Mouse (Mus musculus) midbrain, embryonic 11.5 days (tissue): ENCODE measurements around the gene Plekhg2. TPM values are rescaled to one million over a fixed set of nuclear protein-coding genes. Genes with fewer than 3 reads are reported as not detected.

ENCODE experiments used
- ATAC-seq: fragments of 200-750 bp; cut with Nextera tagmentation; 2 replicates; pipeline ENCODE4 v1.8.0; 2017; ENCODE audit warnings: moderate TSS enrichment, moderate library complexity; ENCODE audit not compliant: low FRiP score
- DNase-seq: peaks from one replicate; pipeline ENCODE4 v3.0.0; 2015; ENCODE audit warnings: low spot score; ENCODE audit errors: missing footprints
- H3K27ac ChIP-seq: fragments of 300-500 bp; sonication (generic); 2 replicates; pipeline ENCODE4 v1.5.1; 2014; ENCODE audit warnings: low read depth, low read length
- H3K27me3 ChIP-seq: fragments of 300-500 bp; sonication (generic); 2 replicates; pipeline ENCODE4 v1.6.1; 2014; ENCODE audit warnings: mild to moderate bottlenecking, low read length, moderate library complexity, mixed read lengths; ENCODE audit not compliant: control insufficient read depth, insufficient read depth
- H3K36me3 ChIP-seq: fragments of 300-500 bp; sonication (generic); 2 replicates; pipeline ENCODE4 v1.6.1; 2014; ENCODE audit warnings: mild to moderate bottlenecking, low read length, moderate library complexity, mixed read lengths; ENCODE audit not compliant: control insufficient read depth, insufficient read depth
- H3K4me1 ChIP-seq: fragments of 300-500 bp; sonication (generic); 2 replicates; pipeline ENCODE4 v1.6.1; 2014; ENCODE audit warnings: low read length; ENCODE audit not compliant: control insufficient read depth, insufficient read depth
- H3K4me2 ChIP-seq: fragments of 300-500 bp; sonication (generic); 2 replicates; pipeline ENCODE4 v1.6.1; 2014; ENCODE audit warnings: mild to moderate bottlenecking, moderate library complexity
- H3K4me3 ChIP-seq: fragments of 300-500 bp; sonication (generic); 2 replicates; pipeline ENCODE4 v1.5.1; 2014; ENCODE audit warnings: low read depth, low read length
- H3K9ac ChIP-seq: fragments of 300-500 bp; sonication (generic); 2 replicates; pipeline ENCODE4 v1.6.1; 2014; ENCODE audit warnings: low read length
- H3K9me3 ChIP-seq: fragments of 300-500 bp; sonication (generic); 2 replicates; pipeline ENCODE4 v1.6.1; 2016; ENCODE audit warnings: low read length; ENCODE audit not compliant: control insufficient read depth
- WGBS: fragments of 180-500 bp; shearing (Covaris S2); extraction: QIAGEN DNeasy Blood & Tissue Kit; methylation state at CpG from one replicate; pipeline ENCODE4 v1.1.7; 2014; 5-methylcytosine and 5-hydroxymethylcytosine counted together
- polyA plus RNA-seq: library from polyadenylated mRNA; unstranded; fragments of >200 nt; fragmentation: Nextera tagmentation; extraction: Ambion mirVana; gene quantifications from 2 replicates; pipeline ENCODE4 v1.2.1, GENCODE M21; 2014

Gene Plekhg2
- polyA plus RNA-seq, 1 experiment from 2014 or later, result 39.4 TPM

DNA sequence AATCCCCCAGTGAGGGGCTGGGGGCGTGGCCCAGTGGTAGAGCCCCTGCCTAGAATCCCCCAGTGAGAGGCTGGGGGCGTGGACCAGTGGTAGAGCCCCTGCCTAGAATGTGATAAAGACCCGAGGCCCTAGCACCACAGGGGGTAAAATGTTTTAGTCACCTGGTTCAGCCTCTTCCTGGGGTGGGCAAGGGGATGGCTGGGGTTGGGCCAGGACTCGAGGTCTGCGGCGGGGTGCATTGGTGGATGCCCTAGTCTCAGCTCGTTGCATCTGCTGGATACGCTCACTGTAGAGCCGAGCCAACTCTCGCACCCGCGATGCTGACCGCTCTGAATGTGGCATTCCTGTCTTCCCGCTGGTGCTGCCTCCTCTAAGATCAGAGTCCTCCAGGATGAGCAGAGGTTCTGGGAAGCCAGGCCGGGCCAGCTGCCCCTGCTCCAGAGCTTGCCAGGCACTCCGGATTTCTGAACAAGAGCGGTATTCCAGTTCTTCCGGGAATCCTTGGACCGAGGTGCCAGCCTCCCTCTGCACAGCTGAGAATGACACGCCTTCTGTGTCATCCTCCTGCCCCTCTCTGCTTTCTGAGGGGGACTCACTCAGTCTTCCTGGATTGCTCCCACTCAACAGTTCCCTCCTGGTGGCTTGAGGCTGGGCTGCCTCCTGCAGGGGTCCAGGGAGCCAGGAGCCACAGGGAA, 10.6 kb downstream of the Plekhg2 start:
- Histone ChIP-seq H3K27me3 (no peaks in the 10 kb centered on the region), H3K36me3 (peaks cover 38% of the 10 kb centered on the region), H3K4me3 (no peak overlapping the region), H3K4me1 (peaks cover 16% of the 10 kb centered on the region), H3K27ac (no peak overlapping the region), H3K9me3 (no peaks in the 10 kb centered on the region; the same call in 1 of the 2 replicates), H3K4me2 (no peak overlapping the region), H3K9ac (no peak overlapping the region)
- 95% methylated on average over 20 of the region's 20 CpGs for WGBS
- DNase-seq, result no peak
- ATAC-seq, result no peak

DNA sequence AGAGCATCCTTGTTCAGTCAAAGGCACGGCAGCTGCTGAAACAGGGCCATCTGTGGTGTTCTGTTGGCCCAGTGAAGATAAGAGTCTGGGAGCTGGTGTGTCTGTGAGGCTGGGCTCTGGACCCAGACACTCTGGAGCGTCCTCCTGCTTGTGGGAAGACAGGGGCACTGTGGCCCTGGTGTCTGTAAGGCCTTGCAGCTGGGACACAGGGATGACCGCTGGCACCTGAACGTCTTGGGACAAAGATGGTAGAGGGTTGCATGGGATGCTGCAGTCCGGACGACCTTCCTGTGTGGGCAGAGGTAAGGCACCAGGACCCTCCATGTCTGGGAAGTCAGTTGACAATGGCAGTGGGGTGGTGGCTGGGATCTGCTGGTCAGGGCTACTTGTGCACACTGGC, 12.1 kb downstream of the Plekhg2 start:
- H3K4me1 ChIP-seq, result peaks cover 18% of the 10 kb centered on the region
- no peak overlapping the region for H3K27ac ChIP-seq
- H3K4me2 ChIP-seq, result no peak overlapping the region
- DNase-seq (no peak), ATAC-seq (no peak)
- no peaks in the 10 kb centered on the region for H3K27me3 ChIP-seq
- H3K9me3 ChIP-seq, result no peaks in the 10 kb centered on the region; the same call in 1 of the 2 replicates
- 96% methylated on average over 6 of the region's 6 CpGs for WGBS
- peaks cover 36% of the 10 kb centered on the region for H3K36me3 ChIP-seq
- H3K4me3 ChIP-seq, result no peak overlapping the region
- no peak overlapping the region for H3K9ac ChIP-seq

- Histone ChIP-seq H3K9me3 (no peaks in the 10 kb centered on the region; the same call in 1 of the 2 replicates), H3K36me3 (peaks cover 32% of the 10 kb centered on the region), H3K4me3 (no peak overlapping the region), H3K27me3 (no peaks in the 10 kb centered on the region), H3K9ac (no peak overlapping the region), H3K4me1 (peaks cover 18% of the 10 kb centered on the region), H3K27ac (no peak overlapping the region), H3K4me2 (no peak overlapping the region)
- WGBS, result 92% methylated on average over 10 of the region's 10 CpGs
- DNase-seq (no peak), ATAC-seq (no peak)
Observed at GRCm38 (mm10) chr7:28359854-28360253, 12.5 kb downstream of the Plekhg2 start.

DNA sequence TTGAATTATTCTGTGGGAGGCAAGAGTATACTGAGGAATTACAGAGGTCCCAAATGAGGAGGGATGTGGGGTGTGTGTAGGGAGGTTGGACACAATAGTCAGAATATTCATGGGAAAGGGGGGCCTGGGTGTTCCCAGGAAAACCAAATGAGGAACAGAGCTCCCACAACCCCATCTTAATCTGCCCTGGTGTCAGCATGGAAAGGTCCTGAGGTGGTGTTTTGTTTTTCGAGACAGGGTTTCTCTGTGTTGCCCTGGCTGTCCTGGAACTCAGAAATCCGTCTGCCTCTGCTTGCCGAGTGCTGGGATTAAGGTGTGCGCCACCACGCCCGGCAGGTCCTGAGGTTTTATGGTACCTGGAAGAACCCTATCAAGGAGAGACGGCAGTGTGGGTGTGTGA, 14.0 kb downstream of the Plekhg2 start:
- Histone ChIP-seq H3K9me3 (no peaks in the 10 kb centered on the region; the same call in 1 of the 2 replicates), H3K4me1 (peaks cover 18% of the 10 kb centered on the region), H3K9ac (peak overlapping the region; percentile 37; the same call in 1 of the 2 replicates), H3K4me2 (no peak overlapping the region), H3K36me3 (peaks cover 30% of the 10 kb centered on the region), H3K27ac (peak overlapping the region; percentile 58), H3K27me3 (no peaks in the 10 kb centered on the region), H3K4me3 (no peak overlapping the region)
- WGBS, result 51% methylated on average over 7 of the region's 7 CpGs
- DNase-seq (no peak), ATAC-seq (peak; percentile 50)

GRCm38 (mm10) chr7:28357984-28358383, 14.4 kb downstream of the Plekhg2 start:
- ATAC-seq (peak; percentile 64), DNase-seq (peak; percentile 91)
- Histone ChIP-seq H3K27me3 (no peaks in the 10 kb centered on the region), H3K4me3 (no peak overlapping the region), H3K36me3 (peaks cover 35% of the 10 kb centered on the region), H3K9ac (peak overlapping the region; percentile 37; the same call in 1 of the 2 replicates), H3K4me2 (0 out of 2 replicates have a peak overlapping the region, but pooled peaks have one; percentile 8), H3K4me1 (peaks cover 18% of the 10 kb centered on the region), H3K27ac (peak overlapping the region; percentile 58), H3K9me3 (no peaks in the 10 kb centered on the region; the same call in 1 of the 2 replicates)
- WGBS, result 2% methylated on average over 5 of the region's 5 CpGs

DNA sequence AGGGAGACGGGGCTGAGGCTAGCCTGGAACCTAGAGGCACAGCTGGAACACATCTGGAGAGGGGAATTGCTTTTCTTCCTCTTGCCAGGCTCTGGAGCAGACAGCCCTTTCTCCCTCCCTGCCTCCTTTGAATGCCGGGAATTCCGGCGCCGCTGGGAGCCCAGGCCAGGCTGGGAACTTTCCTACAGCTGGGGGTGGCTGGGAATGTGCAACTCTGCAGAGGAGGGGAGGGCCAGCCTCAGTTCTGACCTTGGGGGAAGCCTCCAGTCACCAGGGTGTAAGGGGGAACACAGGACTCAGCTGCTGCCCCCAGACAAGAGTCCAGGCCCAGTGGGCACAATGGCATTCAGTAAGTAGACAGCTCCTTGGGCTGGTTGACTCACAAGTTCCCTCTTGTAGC, 15.4 kb downstream of the Plekhg2 start:
- WGBS, result 2% methylated on average over 5 of the region's 5 CpGs
- Histone ChIP-seq H3K4me3 (no peak overlapping the region), H3K9ac (peak overlapping the region; percentile 37; the same call in 1 of the 2 replicates), H3K27me3 (no peaks in the 10 kb centered on the region), H3K36me3 (peaks cover 30% of the 10 kb centered on the region), H3K4me2 (no peak overlapping the region), H3K27ac (peak overlapping the region; percentile 58; the same call in 1 of the 2 replicates), H3K4me1 (peaks cover 18% of the 10 kb centered on the region), H3K9me3 (no peaks in the 10 kb centered on the region; the same call in 1 of the 2 replicates)
- DNase-seq (no peak), ATAC-seq (peak; percentile 22; the same call in 1 of the 2 replicates)

DNA sequence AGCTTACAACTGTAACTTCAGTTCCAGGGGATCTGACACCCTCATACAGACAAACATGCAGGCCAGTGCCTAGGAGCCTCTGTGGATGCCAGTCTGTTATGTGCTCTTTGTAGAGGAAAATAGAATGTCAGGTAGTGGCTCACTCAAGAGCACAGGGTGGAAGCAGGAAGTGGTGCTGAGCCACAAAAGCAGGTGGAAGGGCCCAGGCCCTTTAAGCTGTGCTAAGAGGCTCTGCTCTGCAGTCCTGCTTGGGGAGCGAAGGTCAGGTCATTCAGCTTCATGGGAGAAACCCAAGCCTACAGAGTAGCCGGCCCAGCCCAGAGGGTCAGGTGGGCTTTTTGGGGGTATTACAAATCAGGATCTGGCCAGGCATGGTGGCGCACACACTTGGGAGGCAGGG, 17.2 kb downstream of the Plekhg2 start:
- DNase-seq, result no peak
- ATAC-seq, result no peak
- Histone ChIP-seq H3K9ac (no peak overlapping the region), H3K9me3 (no peaks in the 10 kb centered on the region), H3K36me3 (peaks cover 14% of the 10 kb centered on the region), H3K27ac (no peak overlapping the region), H3K27me3 (no peaks in the 10 kb centered on the region), H3K4me2 (no peak overlapping the region), H3K4me3 (no peak overlapping the region), H3K4me1 (peaks cover 26% of the 10 kb centered on the region)
- 93% methylated on average over 3 of the region's 3 CpGs for WGBS

- H3K4me1 ChIP-seq, result peaks cover 32% of the 10 kb centered on the region
- H3K9me3 ChIP-seq, result no peaks in the 10 kb centered on the region
- H3K36me3 ChIP-seq, result peaks cover 11% of the 10 kb centered on the region
- DNase-seq, result no peak
- no peaks in the 10 kb centered on the region for H3K27me3 ChIP-seq
- WGBS, result 95% methylated on average over 3 of the region's 3 CpGs
- no peak overlapping the region for H3K9ac ChIP-seq
- H3K4me2 ChIP-seq, result no peak overlapping the region
- ATAC-seq, result no peak
- H3K27ac ChIP-seq, result no peak overlapping the region
- H3K4me3 ChIP-seq, result no peak overlapping the region
Observed at GRCm38 (mm10) chr7:28354596-28354995, 17.8 kb downstream of the Plekhg2 start.

DNA sequence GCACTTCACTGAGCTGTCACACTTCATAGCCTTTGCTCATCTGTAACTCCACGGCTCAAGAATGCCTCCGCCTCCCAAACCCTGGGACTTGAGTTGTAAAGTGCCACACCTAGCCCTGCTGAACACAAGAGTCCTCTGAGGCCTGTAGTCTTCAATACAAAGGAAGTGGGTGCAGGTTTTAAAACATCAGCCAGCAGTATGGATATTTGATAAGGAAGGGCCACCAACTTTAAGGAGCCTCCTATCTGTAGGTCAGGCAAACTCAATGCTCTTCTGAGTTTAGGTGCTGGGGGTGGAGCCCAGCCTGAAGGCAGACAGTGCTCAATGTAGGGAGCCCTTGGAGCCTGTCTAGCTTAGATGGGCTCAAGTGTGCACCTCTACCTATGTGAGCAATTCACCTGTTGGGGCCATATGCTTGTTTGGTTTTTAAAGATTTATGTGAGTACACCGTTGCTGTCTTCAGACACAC, 18.3 kb downstream of the Plekhg2 start:
- peaks cover 32% of the 10 kb centered on the region for H3K4me1 ChIP-seq
- H3K27ac ChIP-seq, result no peak overlapping the region
- H3K4me3 ChIP-seq, result no peak overlapping the region
- DNase-seq (no peak), ATAC-seq (no peak)
- no peak overlapping the region for H3K9ac ChIP-seq
- H3K27me3 ChIP-seq, result no peaks in the 10 kb centered on the region
- WGBS, result 89% methylated on average over 3 of the region's 3 CpGs
- H3K9me3 ChIP-seq, result no peaks in the 10 kb centered on the region
- no peak overlapping the region for H3K4me2 ChIP-seq
- peaks cover 11% of the 10 kb centered on the region for H3K36me3 ChIP-seq
